Comparison of ENCODE assay signal across 8 mouse cellular contexts in the genomic region with DNA sequence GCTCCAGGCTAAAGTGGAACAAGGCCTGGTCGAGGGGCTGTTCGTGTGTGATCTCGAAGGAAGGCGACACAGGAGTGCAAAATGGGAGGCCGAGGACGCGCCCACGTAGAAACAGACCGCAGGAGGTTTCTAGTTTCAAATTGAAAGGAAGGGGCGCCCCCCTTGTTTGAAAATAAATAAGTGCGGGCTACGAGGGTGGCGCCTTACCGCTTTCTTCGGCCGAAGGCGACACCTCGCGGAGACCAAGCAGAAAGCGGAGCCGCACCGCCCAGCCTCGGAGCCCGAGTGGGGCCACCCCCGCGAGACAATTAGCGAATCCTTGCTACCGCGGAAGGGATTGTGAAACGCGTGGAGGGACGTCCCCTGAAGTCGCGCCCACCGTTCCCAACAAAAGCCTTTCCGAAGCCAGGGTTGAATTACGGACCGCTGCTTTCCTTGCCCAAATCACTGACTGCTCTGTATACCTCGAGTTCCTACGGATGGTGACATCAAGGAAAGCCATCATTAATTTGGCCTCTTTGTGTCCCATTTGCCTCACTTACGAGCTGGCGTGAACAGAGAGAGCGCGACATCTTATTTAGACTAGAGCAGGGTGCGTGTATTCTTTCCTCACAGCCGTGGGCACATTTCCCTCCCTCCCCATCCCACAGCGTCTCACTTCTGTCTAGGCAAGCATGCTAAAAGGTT. TPM values are rescaled to one million over a fixed set of nuclear protein-coding genes. Genes with fewer than 3 reads are reported as not detected.
DNase-seq lines count a peak whose midpoint lies in the region; ATAC-seq lines count a peak whose summit lies in the region.

No protein-coding gene starts in this region.

- DNase-seq in CD8-positive naive resting alpha-beta T cell, adult 2 months (ENCODE audit: low read depth in 2 of 2, low spot score in 2 of 2): peak; percentile 52 to 63
- peak; percentile 53 for DNase-seq in c-Kit-positive CD71-positive TER-119-positive erythroid progenitor cells, embryonic 14.5 days (ENCODE audit: low spot score)
- peak; percentile 97 for DNase-seq in forebrain, embryonic 14.5 days (ENCODE audit: low spot score)
- peak; percentile 91 to 92 for DNase-seq in heart, postnatal 10 days
- peak; percentile 90 to 94 for DNase-seq in kidney, postnatal 4 days
- peak; percentile 85 for DNase-seq in telencephalon, adult 2 months (ENCODE audit: low read depth, low spot score)

- peaks cover 14% of the 10 kb centered on the region for H3K36me3 ChIP-seq in forebrain, embryonic 14.5 days (ENCODE audit: control insufficient read depth, insufficient read depth, low read length)
- H3K36me3 ChIP-seq in liver, embryonic 16.5 days (ENCODE audit: control insufficient read depth, insufficient read depth): no peaks in the 10 kb centered on the region
- H3K36me3 ChIP-seq in neural tube, embryonic 13.5 days: no peaks in the 10 kb centered on the region

- no peaks in the 10 kb centered on the region for H3K27me3 ChIP-seq in forebrain, embryonic 14.5 days (replicated peaks; ENCODE audit: control insufficient read depth, insufficient read depth, low read length)
- H3K27me3 ChIP-seq in liver, embryonic 16.5 days (ENCODE audit: control insufficient read depth, insufficient read depth, low read depth, low read length): peaks cover 52% of the 10 kb centered on the region
- no peaks in the 10 kb centered on the region for H3K27me3 ChIP-seq in neural tube, embryonic 13.5 days

- intact Hi-C loops in heart, postnatal 10 days (cut with DNase I): loop anchor here (1.0 to 10.0 kb wide), 6 partner anchors 202 to 620 kb away; no protein-coding TSS in a partner anchor

- WGBS in forebrain, embryonic 14.5 days: under 1% methylated on average over 47 of the region's 47 CpGs
- WGBS in liver, embryonic 16.5 days (ENCODE audit: insufficient replicate concordance): 2% methylated on average over 47 of the region's 47 CpGs
- under 1% methylated on average over 47 of the region's 47 CpGs for WGBS in neural tube, embryonic 13.5 days

- H3K27ac ChIP-seq in forebrain, embryonic 14.5 days (ENCODE audit: low read depth, low read length): peak overlapping the region; percentile 99
- 0 out of 2 replicates have a peak overlapping the region, but pooled peaks have one; percentile 33 for H3K27ac ChIP-seq in liver, embryonic 16.5 days (ENCODE audit: low read length)
- H3K27ac ChIP-seq in neural tube, embryonic 13.5 days (replicated peaks): peak overlapping the region; percentile 98

- peak; percentile 62 for ATAC-seq in forebrain, embryonic 14.5 days
- peak; percentile 58 for ATAC-seq in liver, embryonic 16.5 days (ENCODE audit: low read depth)
- ATAC-seq in neural tube, embryonic 13.5 days (ENCODE audit: low read depth): peak; percentile 75

- H3K4me2 ChIP-seq in forebrain, embryonic 14.5 days (ENCODE audit: low read length): peak overlapping the region; percentile 90
- H3K4me2 ChIP-seq in liver, embryonic 16.5 days (ENCODE audit: low read depth, low read length): peak overlapping the region; percentile 73
- peak overlapping the region; percentile 96 for H3K4me2 ChIP-seq in neural tube, embryonic 13.5 days

- H3K4me1 ChIP-seq in forebrain, embryonic 14.5 days (ENCODE audit: control insufficient read depth, insufficient read depth, low read length): peaks cover 4% of the 10 kb centered on the region; the same call in 1 of the 2 replicates
- H3K4me1 ChIP-seq in liver, embryonic 16.5 days (ENCODE audit: control insufficient read depth, low read depth, low read length): peaks cover 4% of the 10 kb centered on the region
- H3K4me1 ChIP-seq in neural tube, embryonic 13.5 days (replicated peaks): peaks cover 24% of the 10 kb centered on the region

- peak overlapping the region; percentile 90 for H3K4me3 ChIP-seq in forebrain, embryonic 14.5 days (ENCODE audit: low read depth, low read length)
- H3K4me3 ChIP-seq in liver, embryonic 16.5 days (ENCODE audit: low read depth, low read length): peak overlapping the region; percentile 65
- peak overlapping the region; percentile 84 for H3K4me3 ChIP-seq in neural tube, embryonic 13.5 days

- H3K9me3 ChIP-seq in forebrain, embryonic 14.5 days (replicated peaks; ENCODE audit: control insufficient read depth, low read length): no peaks in the 10 kb centered on the region
- H3K9me3 ChIP-seq in liver, embryonic 16.5 days (replicated peaks; ENCODE audit: control insufficient read depth, low read length): no peaks in the 10 kb centered on the region
- no peaks in the 10 kb centered on the region for H3K9me3 ChIP-seq in neural tube, embryonic 13.5 days

- peak overlapping the region; percentile 98 for H3K9ac ChIP-seq in forebrain, embryonic 14.5 days (ENCODE audit: low read length)
- H3K9ac ChIP-seq in liver, embryonic 16.5 days (ENCODE audit: low read depth, low read length): peak overlapping the region; percentile 21
- peak overlapping the region; percentile 97 for H3K9ac ChIP-seq in neural tube, embryonic 13.5 days

RNA-seq across cellular contexts. Expression of gene Mycn, which starts 0.8 kb away (rescaled TPM):
- polyA plus RNA-seq in forebrain, embryonic 14.5 days (2014; fragmentation: Nextera tagmentation; extraction: Ambion mirVana): 103 and 132 TPM in 2 replicates
- total RNA-seq in heart, postnatal 10 days (2021): 10 to 100 TPM; 11.7 to 14.5 TPM
- 2.9 and 3.4 TPM in 2 replicates for polyA plus RNA-seq in liver, embryonic 16.5 days (2015; fragmentation: Nextera tagmentation; extraction: Ambion mirVana)
- 60.3 and 63.4 TPM in 2 replicates for polyA plus RNA-seq in neural tube, embryonic 13.5 days (2015; fragmentation: Nextera tagmentation; extraction: Ambion mirVana)

Comparison
In these comparisons a context has a peak if more than half of its experiments do, and no peak if none do; other contexts are left out.
1. Peak in every context shown above with its lines: DNase-seq, ATAC-seq, H3K4me3 ChIP-seq and H3K27ac ChIP-seq.
2. H3K27ac ChIP-seq: peak in every context shown above with its lines; median percentile 99 in forebrain, embryonic 14.5 days; 98 in neural tube, embryonic 13.5 days; 33 in liver, embryonic 16.5 days.
3. H3K9ac ChIP-seq: peak in every context shown above with its lines; median percentile 98 in forebrain, embryonic 14.5 days; 97 in neural tube, embryonic 13.5 days; 21 in liver, embryonic 16.5 days.
4. RNA of gene Mycn, which starts 0.8 kb away (polyA plus RNA-seq): 103 to 132 TPM in forebrain, embryonic 14.5 days and 60.3 to 63.4 TPM in neural tube, embryonic 13.5 days; 2.9 to 3.4 TPM in liver, embryonic 16.5 days; every median in the first group is over 10 times any median in the second.